Mouse (Mus musculus) heart, postnatal 0 days (tissue): ENCODE data around the gene Eef1akmt1. TPM values are rescaled to one million over a fixed set of nuclear protein-coding genes. Genes with fewer than 3 reads are reported as not detected.

Experiments
- ATAC-seq: fragments of 200-750 bp; cut with Nextera tagmentation; 2 replicates; pipeline ENCODE4 v1.8.0; 2017; ENCODE audit warnings: low read depth, moderate number of reproducible peaks, moderate library complexity; ENCODE audit not compliant: insufficient read depth
- DNase-seq: peaks from one replicate; pipeline ENCODE4 v3.0.0-alpha.2; 2016; ENCODE audit warnings: low spot score
- H3K27ac ChIP-seq: fragments of 300-500 bp; sonication (generic); 2 replicates; pipeline ENCODE4 v1.5.1; 2014; ENCODE audit warnings: low read depth, mild to moderate bottlenecking
- H3K27me3 ChIP-seq: fragments of 300-500 bp; sonication (generic); 2 replicates; pipeline ENCODE4 v1.6.1; 2014; ENCODE audit warnings: low read length, mixed read lengths; ENCODE audit not compliant: control insufficient read depth, insufficient read depth
- H3K36me3 ChIP-seq: fragments of 300-500 bp; sonication (generic); replicated peaks from 2 replicates; pipeline ENCODE4 v1.6.1; 2014; ENCODE audit warnings: low read length, mixed read lengths; ENCODE audit not compliant: control insufficient read depth, insufficient read depth
- H3K4me1 ChIP-seq: fragments of 300-500 bp; sonication (generic); 2 replicates; pipeline ENCODE4 v1.6.1; 2014; ENCODE audit warnings: antibody characterized with exemption; ENCODE audit not compliant: control insufficient read depth, insufficient read depth
- H3K4me2 ChIP-seq: fragments of 300-500 bp; sonication (generic); 2 replicates; pipeline ENCODE4 v1.6.1; 2014; ENCODE audit warnings: low read depth, mild to moderate bottlenecking, low read length, moderate library complexity
- H3K4me3 ChIP-seq: fragments of 300-500 bp; sonication (generic); 2 replicates; pipeline ENCODE4 v1.5.1; 2014; ENCODE audit warnings: low read depth, low read length
- H3K9ac ChIP-seq: fragments of 300-500 bp; sonication (generic); replicated peaks from 2 replicates; pipeline ENCODE4 v1.6.1; 2014; ENCODE audit warnings: low read depth, low read length, mixed read lengths
- H3K9me3 ChIP-seq: fragments of 300-500 bp; sonication (generic); replicated peaks from 2 replicates; pipeline ENCODE4 v1.6.1; 2016; ENCODE audit warnings: low read length; ENCODE audit not compliant: control insufficient read depth
- CTCF ChIP-seq: IDR thresholded peaks from 2 replicates; pipeline ENCODE4 v1.5.1; 2016; ENCODE audit warnings: antibody characterized with exemption, control low read depth, low read depth
- EP300 ChIP-seq: IDR thresholded peaks from 2 replicates; pipeline ENCODE4 v1.6.1; 2016; ENCODE audit warnings: antibody characterized with exemption, low read depth
- WGBS: fragments of 180-500 bp; shearing (Covaris S2); extraction: QIAGEN DNeasy Blood & Tissue Kit; methylation state at CpG from one replicate; pipeline ENCODE4 v1.1.7; 2014; 5-methylcytosine and 5-hydroxymethylcytosine counted together
- polyA plus RNA-seq: library from polyadenylated mRNA; unstranded; fragments of >200 nt; fragmentation: Nextera tagmentation; extraction: Ambion mirVana; gene quantifications from 2 replicates; pipeline ENCODE4 v1.2.1, GENCODE M21; 2015
- total RNA-seq: library from RNA; depleted of rRNA; stranded (reverse); fragments of >200 nt; gene quantifications from 2 replicates; pipeline ENCODE4 v1.2.3, GENCODE M21; 2014; ENCODE audit warnings: low replicate concordance

Gene Eef1akmt1
- total and polyA plus RNA-seq, 2 experiments from 2014 or later, result 21.4 to 79.3 TPM

GRCm38 (mm10) chr14:57536820-57537219 is 34.6 kb downstream of the Eef1akmt1 start:
- Histone ChIP-seq H3K4me1 (peaks cover 42% of the 10 kb centered on the region), H3K4me2 (no peak overlapping the region), H3K36me3 (no peaks in the 10 kb centered on the region), H3K9me3 (no peaks in the 10 kb centered on the region), H3K4me3 (no peak overlapping the region), H3K27ac (peak overlapping the region; percentile 77), H3K9ac (no peak overlapping the region), H3K27me3 (no peaks in the 10 kb centered on the region)
- DNase-seq (no peak), ATAC-seq (no peak)
- no peak for TF ChIP-seq CTCF
- TF ChIP-seq EP300, result no peak
- WGBS, result 61% methylated on average over 9 of the region's 9 CpGs

GRCm38 (mm10) chr14:57535646-57536045 is 35.8 kb downstream of the Eef1akmt1 start:
- peak overlapping the region; percentile 30; the same call in 1 of the 2 replicates for H3K4me2 ChIP-seq
- no peaks in the 10 kb centered on the region for H3K36me3 ChIP-seq
- DNase-seq (peak; percentile 81), ATAC-seq (peak; percentile 64)
- H3K27me3 ChIP-seq, result no peaks in the 10 kb centered on the region
- no peak overlapping the region for H3K9ac ChIP-seq
- peaks cover 42% of the 10 kb centered on the region for H3K4me1 ChIP-seq
- WGBS, result 20% methylated on average over 6 of the region's 6 CpGs
- TF ChIP-seq EP300 (no peak), CTCF (no peak)
- no peaks in the 10 kb centered on the region for H3K9me3 ChIP-seq
- no peak overlapping the region for H3K4me3 ChIP-seq
- peak overlapping the region; percentile 83 for H3K27ac ChIP-seq

- peak overlapping the region; percentile 83 for H3K27ac ChIP-seq
Measured at GRCm38 (mm10) chr14:57534961-57535360, 36.5 kb downstream of the Eef1akmt1 start.

GRCm38 (mm10) chr14:57534346-57534745 is 37.1 kb downstream of the Eef1akmt1 start:
- DNase-seq, result no peak
- Histone ChIP-seq H3K27ac (peak overlapping the region; percentile 83), H3K4me1 (peaks cover 47% of the 10 kb centered on the region)

More at GRCm38 (mm10) chr14:57534961-57535360, 36.5 kb downstream of the Eef1akmt1 start:
- Histone ChIP-seq H3K9me3 (no peaks in the 10 kb centered on the region), H3K36me3 (no peaks in the 10 kb centered on the region), H3K4me3 (no peak overlapping the region), H3K4me2 (peak overlapping the region; percentile 30; the same call in 1 of the 2 replicates), H3K9ac (no peak overlapping the region; the same call in 1 of the 2 replicates), H3K27me3 (no peaks in the 10 kb centered on the region), H3K4me1 (peaks cover 42% of the 10 kb centered on the region)
- TF ChIP-seq CTCF (peak; percentile 11; the same call in 1 of the 2 replicates), EP300 (no peak)
- DNase-seq (peak; percentile 57), ATAC-seq (peak; percentile 35)
- WGBS, result 15% methylated on average over 8 of the region's 8 CpGs

GRCm38 (mm10) chr14:57533841-57534240 is 37.6 kb downstream of the Eef1akmt1 start:
- Histone ChIP-seq H3K4me2 (no peak overlapping the region), H3K36me3 (no peaks in the 10 kb centered on the region), H3K27me3 (no peaks in the 10 kb centered on the region), H3K9ac (no peak overlapping the region), H3K4me3 (no peak overlapping the region), H3K4me1 (peaks cover 53% of the 10 kb centered on the region), H3K9me3 (no peaks in the 10 kb centered on the region), H3K27ac (no peak overlapping the region)
- 44% methylated on average over 11 of the region's 11 CpGs for WGBS
- TF ChIP-seq EP300 (no peak), CTCF (no peak)
- no peak for DNase-seq
- ATAC-seq, result no peak

More at GRCm38 (mm10) chr14:57534346-57534745, 37.1 kb downstream of the Eef1akmt1 start:
- Histone ChIP-seq H3K4me2 (no peak overlapping the region; the same call in 1 of the 2 replicates), H3K9me3 (no peaks in the 10 kb centered on the region), H3K27me3 (no peaks in the 10 kb centered on the region), H3K36me3 (no peaks in the 10 kb centered on the region), H3K4me3 (no peak overlapping the region), H3K9ac (no peak overlapping the region; the same call in 1 of the 2 replicates)
- TF ChIP-seq CTCF (no peak), EP300 (no peak)
- no peak for ATAC-seq
- WGBS, result 41% methylated on average over 5 of the region's 5 CpGs

- Histone ChIP-seq H3K9ac (no peak overlapping the region), H3K36me3 (no peaks in the 10 kb centered on the region), H3K4me2 (no peak overlapping the region), H3K9me3 (no peaks in the 10 kb centered on the region), H3K27me3 (no peaks in the 10 kb centered on the region), H3K4me1 (peaks cover 54% of the 10 kb centered on the region), H3K27ac (no peak overlapping the region), H3K4me3 (no peak overlapping the region)
- WGBS, result 47% methylated on average over 3 of the region's 3 CpGs
- ATAC-seq, result no peak
- peak; percentile 25 for DNase-seq
- TF ChIP-seq CTCF (peak; percentile 77), EP300 (no peak)
Measured at GRCm38 (mm10) chr14:57533214-57533613, 38.2 kb downstream of the Eef1akmt1 start.
